Mouse (Mus musculus): Measurements from ENCODE around the gene Bhlhe41. TPM values are rescaled to one million over a fixed set of nuclear protein-coding genes. Genes with fewer than 3 reads are reported as not detected.

The Bhlhe41 gene
- polyA plus RNA-seq, 1 experiment: 15.6 TPM

DNA sequence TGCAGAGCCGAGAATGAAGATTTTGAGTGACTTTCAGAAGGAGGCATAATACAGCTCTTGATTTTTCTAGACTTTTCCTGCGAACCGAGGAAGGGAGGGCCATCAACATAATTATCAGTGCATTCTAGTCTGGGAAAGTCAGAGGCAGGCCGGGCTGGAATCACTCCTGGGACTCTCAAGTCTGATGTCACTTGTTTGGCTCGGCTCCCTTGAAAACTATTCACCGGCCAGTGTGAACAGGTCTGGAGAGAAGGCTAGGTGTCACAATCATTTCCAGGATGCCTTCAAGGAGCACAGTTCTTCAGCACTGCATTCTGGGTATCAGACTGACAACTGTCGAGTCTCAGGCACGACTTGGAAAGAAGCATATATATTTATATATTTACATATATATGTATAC lies 20.9 kb upstream of the Bhlhe41 start:
- Histone ChIP-seq H3ac (ENCODE audit: control insufficient read depth, insufficient read length) (no peak overlapping the region), H3K27me3 (ENCODE audit: control insufficient read depth, insufficient read depth, insufficient read length) (no peaks in the 10 kb centered on the region), H3K36me3 (ENCODE audit: control insufficient read depth, insufficient read depth) (no peaks in the 10 kb centered on the region), H3K4me3 (no peak overlapping the region), H3K4me2 (ENCODE audit: low read depth) (no peak overlapping the region), H3K79me2 (ENCODE audit: control insufficient read depth, insufficient read depth) (no peaks in the 10 kb centered on the region)
- TF ChIP-seq TCF3 (IDR thresholded peaks at IDR 0.05; ENCODE audit: insufficient read length, low read depth): no peak
- no peak for TF ChIP-seq TCF12 (IDR thresholded peaks at IDR 0.05; ENCODE audit: insufficient read depth, poor library complexity, severe bottlenecking)
- no peak for TF ChIP-seq MYOD1 (IDR thresholded peaks at IDR 0.05; ENCODE audit: control insufficient read depth in 1 of 3, insufficient read length in 2 of 3, low read depth in 2 of 3)
- TF ChIP-seq SRF (IDR thresholded peaks at IDR 0.05; ENCODE audit: control insufficient read depth, insufficient read length, low read depth): no peak
- no peak for TF ChIP-seq MAX (IDR thresholded peaks at IDR 0.05; ENCODE audit: low read depth)

- H3K36me3 ChIP-seq (ENCODE audit: control insufficient read depth, insufficient read depth): no peaks in the 10 kb centered on the region
- TF ChIP-seq TCF12 (IDR thresholded peaks at IDR 0.05; ENCODE audit: insufficient read depth, poor library complexity, severe bottlenecking) (no peak), SRF (IDR thresholded peaks at IDR 0.05; ENCODE audit: control insufficient read depth, insufficient read length, low read depth) (no peak), POLR2A (IDR thresholded peaks at IDR 0.05; ENCODE audit: insufficient read length, low read depth) (no peak), CEBPB (IDR thresholded peaks at IDR 0.05; ENCODE audit: insufficient read depth, poor library complexity, severe bottlenecking) (no peak), MYOD1 (IDR thresholded peaks at IDR 0.05; ENCODE audit: control insufficient read depth in 1 of 3, insufficient read length in 2 of 3, low read depth in 2 of 3) (no peak), POLR2AphosphoS2 (IDR thresholded peaks at IDR 0.05; ENCODE audit: insufficient read length, low read depth) (no peak), TCF3 (IDR thresholded peaks at IDR 0.05; ENCODE audit: insufficient read length, low read depth) (no peak), REST (IDR thresholded peaks at IDR 0.05; ENCODE audit: insufficient read depth, insufficient read length) (no peak), MAX (IDR thresholded peaks at IDR 0.05; ENCODE audit: low read depth) (no peak), USF1 (IDR thresholded peaks at IDR 0.05; ENCODE audit: low read depth) (no peak)
Observed at GRCm38 (mm10) chr6:145885069-145885468, 19.7 kb upstream of the Bhlhe41 start.

DNA sequence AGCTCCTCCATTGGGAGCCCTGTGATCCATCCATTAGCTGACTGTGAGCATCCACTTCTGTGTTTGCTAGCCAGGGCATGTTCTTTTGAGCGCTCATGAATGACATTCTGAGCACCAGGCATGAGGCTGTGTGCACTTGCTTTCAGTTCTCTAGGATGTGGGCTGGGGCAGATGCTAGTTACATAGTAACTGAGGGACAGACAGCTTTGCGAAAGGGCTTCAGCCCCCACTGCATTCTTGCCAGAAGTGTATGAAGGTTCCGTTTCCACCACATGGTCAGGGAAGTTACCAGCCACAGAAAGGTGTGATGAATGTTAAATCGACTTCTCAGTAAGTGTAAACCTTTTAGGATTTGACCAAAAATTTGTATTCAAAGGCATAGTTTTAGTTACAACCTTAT lies 18.3 kb upstream of the Bhlhe41 start:
- no peak overlapping the region for H3K4me3 ChIP-seq
- TF ChIP-seq POLR2AphosphoS2 (IDR thresholded peaks at IDR 0.05; ENCODE audit: insufficient read length, low read depth) (no peak), MYOD1 (IDR thresholded peaks at IDR 0.05; ENCODE audit: control insufficient read depth in 1 of 3, insufficient read length in 2 of 3, low read depth in 2 of 3) (no peak), MYOG (IDR thresholded peaks at IDR 0.05; ENCODE audit: control insufficient read depth in 1 of 3, insufficient read depth in 1 of 3, insufficient read length in 2 of 3, low read depth in 2 of 3) (no peak), REST (IDR thresholded peaks at IDR 0.05; ENCODE audit: insufficient read depth, insufficient read length) (no peak), TCF12 (IDR thresholded peaks at IDR 0.05; ENCODE audit: insufficient read depth, poor library complexity, severe bottlenecking) (no peak), USF1 (IDR thresholded peaks at IDR 0.05; ENCODE audit: low read depth) (no peak), TCF3 (IDR thresholded peaks at IDR 0.05; ENCODE audit: insufficient read length, low read depth) (no peak), MAX (IDR thresholded peaks at IDR 0.05; ENCODE audit: low read depth) (no peak), E2F4 (IDR thresholded peaks at IDR 0.05; ENCODE audit: insufficient read depth) (no peak), CEBPB (IDR thresholded peaks at IDR 0.05; ENCODE audit: insufficient read depth, poor library complexity, severe bottlenecking) (no peak), POLR2A (IDR thresholded peaks at IDR 0.05; ENCODE audit: insufficient read length, low read depth) (no peak), SRF (IDR thresholded peaks at IDR 0.05; ENCODE audit: control insufficient read depth, insufficient read length, low read depth) (no peak)
- H3K36me3 ChIP-seq (ENCODE audit: control insufficient read depth, insufficient read depth): no peaks in the 10 kb centered on the region
- no peak overlapping the region for H3K4me2 ChIP-seq (ENCODE audit: low read depth)
- no peak overlapping the region for H3ac ChIP-seq (ENCODE audit: control insufficient read depth, insufficient read length)
- no peaks in the 10 kb centered on the region for H3K27me3 ChIP-seq (ENCODE audit: control insufficient read depth, insufficient read depth, insufficient read length)
- H3K79me2 ChIP-seq (ENCODE audit: control insufficient read depth, insufficient read depth): no peaks in the 10 kb centered on the region

More at GRCm38 (mm10) chr6:145885069-145885468, 19.7 kb upstream of the Bhlhe41 start:
- Histone ChIP-seq H3K4me2 (ENCODE audit: low read depth) (no peak overlapping the region), H3K79me2 (ENCODE audit: control insufficient read depth, insufficient read depth) (no peaks in the 10 kb centered on the region), H3K4me3 (no peak overlapping the region), H3K27me3 (ENCODE audit: control insufficient read depth, insufficient read depth, insufficient read length) (no peaks in the 10 kb centered on the region), H3ac (ENCODE audit: control insufficient read depth, insufficient read length) (no peak overlapping the region)

DNA sequence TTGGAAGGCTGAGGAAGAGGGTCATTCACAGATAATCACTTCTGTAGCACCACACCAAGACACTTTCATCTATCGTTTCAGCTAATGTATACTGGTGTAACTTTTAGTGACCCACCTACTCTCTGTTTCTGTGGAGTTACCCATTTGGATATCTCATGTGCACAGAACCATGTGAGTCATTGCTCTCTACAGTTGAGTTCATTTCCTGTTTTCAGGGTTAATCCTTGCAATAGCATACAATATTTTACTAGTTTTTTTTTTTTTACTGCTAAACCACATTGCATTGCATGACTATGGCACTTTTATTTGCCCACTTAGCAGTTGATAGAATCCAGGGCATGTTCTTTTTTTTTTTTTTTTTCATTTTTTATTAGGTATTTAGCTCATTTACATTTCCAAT lies 17.7 kb upstream of the Bhlhe41 start:
- no peak for TF ChIP-seq MAX (IDR thresholded peaks at IDR 0.05; ENCODE audit: low read depth)
- no peak for TF ChIP-seq REST (IDR thresholded peaks at IDR 0.05; ENCODE audit: insufficient read depth, insufficient read length)
- TF ChIP-seq MYOD1 (IDR thresholded peaks at IDR 0.05; ENCODE audit: control insufficient read depth in 1 of 3, insufficient read length in 2 of 3, low read depth in 2 of 3): no peak
- no peak for TF ChIP-seq CEBPB (IDR thresholded peaks at IDR 0.05; ENCODE audit: insufficient read depth, poor library complexity, severe bottlenecking)
- TF ChIP-seq TCF12 (IDR thresholded peaks at IDR 0.05; ENCODE audit: insufficient read depth, poor library complexity, severe bottlenecking): no peak
- no peak for TF ChIP-seq TCF3 (IDR thresholded peaks at IDR 0.05; ENCODE audit: insufficient read length, low read depth)
- TF ChIP-seq SRF (IDR thresholded peaks at IDR 0.05; ENCODE audit: control insufficient read depth, insufficient read length, low read depth): no peak
- no peak for TF ChIP-seq E2F4 (IDR thresholded peaks at IDR 0.05; ENCODE audit: insufficient read depth)
- no peak for TF ChIP-seq POLR2AphosphoS2 (IDR thresholded peaks at IDR 0.05; ENCODE audit: insufficient read length, low read depth)
- TF ChIP-seq USF1 (IDR thresholded peaks at IDR 0.05; ENCODE audit: low read depth): no peak
- TF ChIP-seq POLR2A (IDR thresholded peaks at IDR 0.05; ENCODE audit: insufficient read length, low read depth): no peak
- TF ChIP-seq MYOG (IDR thresholded peaks at IDR 0.05; ENCODE audit: control insufficient read depth in 1 of 3, insufficient read depth in 1 of 3, insufficient read length in 2 of 3, low read depth in 2 of 3): no peak
- no peaks in the 10 kb centered on the region for H3K36me3 ChIP-seq (ENCODE audit: control insufficient read depth, insufficient read depth)
- no peak overlapping the region for H3ac ChIP-seq (ENCODE audit: control insufficient read depth, insufficient read length)
- H3K4me2 ChIP-seq (ENCODE audit: low read depth): no peak overlapping the region
- H3K4me3 ChIP-seq: no peak overlapping the region
- no peaks in the 10 kb centered on the region for H3K79me2 ChIP-seq (ENCODE audit: control insufficient read depth, insufficient read depth)
- no peaks in the 10 kb centered on the region for H3K27me3 ChIP-seq (ENCODE audit: control insufficient read depth, insufficient read depth, insufficient read length)

DNA sequence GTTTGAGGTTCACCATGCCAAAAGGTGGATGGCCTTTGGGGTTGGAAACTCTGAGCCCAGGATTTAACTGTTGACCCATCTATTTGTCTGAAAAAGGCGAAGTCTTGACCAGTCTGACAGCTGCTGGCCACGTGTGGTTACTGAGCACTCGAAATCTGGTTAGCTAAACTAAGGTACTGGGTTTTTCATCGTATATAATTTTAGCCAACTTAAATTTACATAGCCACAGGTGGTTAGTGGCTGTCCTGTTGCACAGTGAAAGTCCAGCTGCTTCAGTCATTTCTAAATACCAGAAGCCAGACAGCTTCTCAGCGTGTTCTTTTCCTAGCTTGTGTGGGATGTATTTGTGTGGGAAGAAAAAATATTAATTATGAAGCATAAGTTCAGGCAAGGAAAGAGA lies 15.3 kb upstream of the Bhlhe41 start:
- no peak overlapping the region for H3K4me3 ChIP-seq
- H3ac ChIP-seq (ENCODE audit: control insufficient read depth, insufficient read length): no peak overlapping the region
- no peaks in the 10 kb centered on the region for H3K79me2 ChIP-seq (ENCODE audit: control insufficient read depth, insufficient read depth)
- no peaks in the 10 kb centered on the region for H3K36me3 ChIP-seq (ENCODE audit: control insufficient read depth, insufficient read depth)
- H3K4me2 ChIP-seq (ENCODE audit: low read depth): peak overlapping the region; percentile 24
- TF ChIP-seq POLR2AphosphoS2 (IDR thresholded peaks at IDR 0.05; ENCODE audit: insufficient read length, low read depth) (no peak), SRF (IDR thresholded peaks at IDR 0.05; ENCODE audit: control insufficient read depth, insufficient read length, low read depth) (no peak), POLR2A (IDR thresholded peaks at IDR 0.05; ENCODE audit: insufficient read length, low read depth) (no peak), E2F4 (IDR thresholded peaks at IDR 0.05; ENCODE audit: insufficient read depth) (no peak), MYOG (IDR thresholded peaks at IDR 0.05; ENCODE audit: control insufficient read depth in 1 of 3, insufficient read depth in 1 of 3, insufficient read length in 2 of 3, low read depth in 2 of 3) (no peak), REST (IDR thresholded peaks at IDR 0.05; ENCODE audit: insufficient read depth, insufficient read length) (no peak), TCF12 (IDR thresholded peaks at IDR 0.05; ENCODE audit: insufficient read depth, poor library complexity, severe bottlenecking) (peak; percentile 23), USF1 (IDR thresholded peaks at IDR 0.05; ENCODE audit: low read depth) (no peak), CEBPB (IDR thresholded peaks at IDR 0.05; ENCODE audit: insufficient read depth, poor library complexity, severe bottlenecking) (no peak), MYOD1 (IDR thresholded peaks at IDR 0.05; ENCODE audit: control insufficient read depth in 1 of 3, insufficient read length in 2 of 3, low read depth in 2 of 3) (peak; percentile 41 to 63 (median 58)), TCF3 (IDR thresholded peaks at IDR 0.05; ENCODE audit: insufficient read length, low read depth) (no peak), MAX (IDR thresholded peaks at IDR 0.05; ENCODE audit: low read depth) (no peak)
- H3K27me3 ChIP-seq (ENCODE audit: control insufficient read depth, insufficient read depth, insufficient read length): no peaks in the 10 kb centered on the region

All from myocyte (in vitro differentiated cells).